Mouse (Mus musculus): ENCODE measurements around the gene Dmrt3. TPM values are rescaled to one million over a fixed set of nuclear protein-coding genes. Genes with fewer than 3 reads are reported as not detected.
A peak's percentile ranks its signal among the peaks of the same experiment; 100 is the strongest.

The Dmrt3 gene
- total and polyA plus RNA-seq, 2 experiments from 2014 or later: 0.06 to 0.93 TPM

DNA sequence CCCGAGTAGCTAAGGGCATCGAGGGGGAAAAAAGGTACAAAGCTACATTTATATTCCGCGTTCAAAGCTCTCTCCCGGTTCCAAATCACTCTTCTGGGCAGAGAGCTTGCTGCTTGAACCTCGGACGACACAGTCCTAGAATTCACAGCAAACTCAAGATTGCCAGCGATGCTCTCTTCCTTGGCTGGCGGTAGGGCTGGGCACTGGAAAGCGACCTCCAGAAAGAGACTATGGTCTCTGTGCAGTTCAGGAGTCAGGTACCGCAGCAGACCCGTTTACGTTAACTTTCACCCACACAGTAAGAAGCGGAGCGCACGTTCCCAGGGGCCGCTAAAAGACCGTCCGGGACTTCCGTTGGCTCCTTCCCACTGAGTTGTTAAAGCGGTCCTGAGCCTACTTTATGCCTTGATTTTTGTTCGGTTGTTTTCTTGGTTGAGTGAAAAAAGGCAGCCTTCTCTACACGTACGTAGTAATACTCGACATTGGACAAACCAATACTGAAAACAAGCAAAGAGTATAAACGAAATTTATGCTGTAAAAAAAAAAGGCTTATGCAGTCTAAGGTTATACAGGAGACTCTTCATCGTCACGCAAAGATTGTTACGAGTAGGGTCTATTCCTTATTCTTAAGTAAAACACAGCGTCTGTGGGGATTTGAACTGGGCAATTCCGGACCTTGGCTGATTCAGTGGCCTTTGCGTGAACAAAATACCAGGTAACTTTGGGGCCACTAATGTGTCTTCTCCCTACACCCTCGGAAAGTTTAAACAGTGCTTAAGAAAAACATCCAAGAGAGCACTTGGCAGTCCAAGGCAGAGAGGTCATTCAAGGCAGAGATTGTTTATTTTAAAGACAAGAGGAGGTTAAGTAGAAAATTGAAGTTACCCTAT lies 895 bp upstream of the Dmrt3 start:
- Histone ChIP-seq H3K4me1 (ENCODE audit: insufficient read depth, low read length) (peaks cover 5% of the 10 kb centered on the region; the same call in 1 of the 2 replicates), H3K9me3 (ENCODE audit: low read length) (no peaks in the 10 kb centered on the region), H3K4me3 (ENCODE audit: low read depth, low read length) (no peak overlapping the region), H3K36me3 (ENCODE audit: insufficient read depth, low read length) (no peaks in the 10 kb centered on the region), H3K9ac (replicated peaks; ENCODE audit: low read length, poor library complexity, severe bottlenecking) (no peak overlapping the region), H3K27me3 (ENCODE audit: insufficient read depth, low read length) (peaks cover 72% of the 10 kb centered on the region), H3K27ac (ENCODE audit: low read depth, low read length) (no peak overlapping the region), H3K4me2 (ENCODE audit: low read depth, low read length, poor library complexity, severe bottlenecking) (no peak overlapping the region)
- TF ChIP-seq CTCF (IDR thresholded peaks at IDR 0.05): no peak
- no peak for DNase-seq (ENCODE audit: low spot score)
- ATAC-seq (ENCODE audit: low FRiP score): no peak
- WGBS: under 1% methylated on average over 33 of the region's 33 CpGs

DNA sequence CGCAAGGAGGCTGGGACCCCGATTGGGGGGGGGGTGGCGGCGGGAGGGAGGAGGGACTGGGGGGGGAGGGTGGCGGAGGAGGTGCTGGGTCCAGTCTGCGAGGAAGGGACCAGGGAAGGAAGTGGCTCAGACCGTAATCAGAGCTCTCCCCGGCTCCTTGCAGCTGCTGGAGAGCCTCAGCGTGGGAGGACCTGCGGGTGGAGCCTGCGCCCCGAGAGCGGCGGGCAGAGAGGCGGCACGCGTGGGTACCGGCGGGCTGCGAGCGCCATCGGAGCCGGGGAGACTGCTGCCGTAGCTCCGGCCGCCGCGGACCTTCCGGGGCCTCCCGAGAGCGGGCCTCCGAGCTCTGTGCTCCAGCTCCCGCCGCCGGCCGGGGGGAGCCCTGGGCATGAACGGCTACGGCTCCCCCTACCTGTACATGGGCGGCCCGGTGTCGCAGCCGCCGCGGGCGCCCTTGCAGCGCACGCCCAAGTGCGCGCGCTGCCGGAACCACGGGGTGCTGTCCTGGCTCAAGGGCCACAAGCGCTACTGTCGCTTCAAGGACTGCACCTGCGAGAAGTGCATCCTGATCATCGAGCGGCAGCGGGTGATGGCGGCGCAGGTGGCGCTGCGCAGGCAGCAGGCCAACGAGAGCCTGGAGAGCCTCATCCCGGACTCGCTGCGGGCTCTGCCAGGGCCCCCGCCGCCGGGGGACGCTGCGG lies 460 bp downstream of the Dmrt3 start:
- H3K9ac ChIP-seq (replicated peaks; ENCODE audit: low read length, poor library complexity, severe bottlenecking): no peak overlapping the region
- peak overlapping the region; percentile 32 for H3K4me2 ChIP-seq (ENCODE audit: low read depth, low read length, poor library complexity, severe bottlenecking)
- peaks cover 81% of the 10 kb centered on the region for H3K27me3 ChIP-seq (ENCODE audit: insufficient read depth, low read length)
- H3K9me3 ChIP-seq (ENCODE audit: low read length): no peaks in the 10 kb centered on the region
- no peak for TF ChIP-seq CTCF (IDR thresholded peaks at IDR 0.05)
- peak overlapping the region; percentile 18 for H3K4me3 ChIP-seq (ENCODE audit: low read depth, low read length)
- H3K4me1 ChIP-seq (ENCODE audit: insufficient read depth, low read length): peaks cover 5% of the 10 kb centered on the region; the same call in 1 of the 2 replicates
- H3K27ac ChIP-seq (ENCODE audit: low read depth, low read length): no peak overlapping the region
- H3K36me3 ChIP-seq (ENCODE audit: insufficient read depth, low read length): no peaks in the 10 kb centered on the region
- ATAC-seq (ENCODE audit: low FRiP score) (peak; percentile 51), DNase-seq (ENCODE audit: low spot score) (no peak)
- WGBS: under 1% methylated on average over 39 of the region's 71 CpGs

DNA sequence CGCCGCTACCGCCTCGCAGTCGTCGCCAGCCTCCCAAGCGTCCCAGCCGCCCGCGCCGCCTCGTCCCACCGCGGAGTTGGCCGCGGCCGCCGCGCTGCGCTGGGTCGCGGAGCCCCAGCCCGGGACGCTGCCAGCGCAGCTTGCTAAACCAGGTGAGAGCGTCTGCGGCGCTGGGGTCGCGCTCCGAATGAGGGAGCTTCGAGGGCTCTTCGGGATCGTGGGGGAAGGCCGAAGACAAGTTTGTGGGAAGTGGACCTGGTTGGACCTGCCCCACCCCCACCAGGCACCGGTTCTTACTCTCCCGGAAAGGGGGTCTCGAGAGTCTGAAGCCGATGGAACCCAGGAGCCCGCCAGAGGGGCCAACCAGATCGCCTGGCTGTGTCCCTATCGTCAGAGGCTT lies 1.0 kb downstream of the Dmrt3 start:
- Histone ChIP-seq H3K27ac (ENCODE audit: low read depth, low read length) (no peak overlapping the region), H3K27me3 (ENCODE audit: insufficient read depth, low read length) (peaks cover 81% of the 10 kb centered on the region), H3K9ac (replicated peaks; ENCODE audit: low read length, poor library complexity, severe bottlenecking) (no peak overlapping the region), H3K4me3 (ENCODE audit: low read depth, low read length) (peak overlapping the region; percentile 18; the same call in 1 of the 2 replicates), H3K4me2 (ENCODE audit: low read depth, low read length, poor library complexity, severe bottlenecking) (peak overlapping the region; percentile 32), H3K36me3 (ENCODE audit: insufficient read depth, low read length) (no peaks in the 10 kb centered on the region), H3K4me1 (ENCODE audit: insufficient read depth, low read length) (peaks cover 5% of the 10 kb centered on the region; the same call in 1 of the 2 replicates), H3K9me3 (ENCODE audit: low read length) (no peaks in the 10 kb centered on the region)
- no peak for TF ChIP-seq CTCF (IDR thresholded peaks at IDR 0.05)
- no peak for DNase-seq (ENCODE audit: low spot score)
- ATAC-seq (ENCODE audit: low FRiP score): no peak; the same call in 1 of the 2 replicates
- under 1% methylated on average over 39 of the region's 42 CpGs for WGBS

DNA sequence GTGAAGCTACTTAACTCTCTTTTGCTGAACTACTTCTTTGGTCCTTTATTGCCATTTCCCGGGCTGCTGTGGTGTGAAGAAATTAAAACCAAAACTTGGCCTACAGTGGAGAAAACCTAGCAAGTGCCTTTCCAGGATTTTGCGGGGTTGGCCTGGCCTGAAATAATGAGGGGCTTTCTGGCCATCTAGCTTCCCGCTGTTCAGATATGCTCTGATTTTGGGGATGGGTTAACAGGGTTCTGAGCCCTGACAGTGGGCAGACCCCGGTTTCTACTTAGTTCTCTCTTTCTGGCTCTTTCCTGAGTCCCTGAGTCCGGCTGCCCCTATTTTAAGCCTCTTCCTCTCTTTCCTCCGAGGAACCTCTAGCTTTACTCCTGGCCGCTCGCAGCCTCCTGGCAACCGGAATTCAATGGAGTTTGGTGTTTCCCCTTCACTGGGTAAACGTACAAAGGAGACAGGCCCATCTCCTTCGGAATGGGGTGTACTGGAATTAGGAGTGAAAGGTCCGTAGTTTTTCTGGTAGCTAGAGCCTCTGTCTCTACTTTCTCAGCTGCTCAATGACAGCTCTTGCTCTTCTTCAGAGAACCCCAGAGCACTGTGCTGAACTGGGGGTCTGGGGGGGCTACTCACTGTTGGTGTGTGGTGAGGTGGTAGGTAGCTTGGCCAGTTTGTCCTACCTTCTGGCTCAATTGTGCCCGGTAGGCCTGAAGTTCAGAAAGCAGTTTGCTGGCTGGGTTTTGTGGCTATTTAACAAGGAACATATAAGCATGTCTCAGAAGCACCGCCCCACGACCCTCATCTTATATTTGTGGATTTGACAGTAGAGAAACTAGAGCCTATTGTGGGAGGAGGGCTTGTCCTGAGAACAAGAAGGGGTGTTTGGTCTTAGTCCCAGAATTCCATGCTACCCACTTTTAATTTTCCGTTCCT lies 2.0 kb downstream of the Dmrt3 start:
- peaks cover 5% of the 10 kb centered on the region; the same call in 1 of the 2 replicates for H3K4me1 ChIP-seq (ENCODE audit: insufficient read depth, low read length)
- H3K4me2 ChIP-seq (ENCODE audit: low read depth, low read length, poor library complexity, severe bottlenecking): no peak overlapping the region
- TF ChIP-seq CTCF (IDR thresholded peaks at IDR 0.05): no peak
- H3K4me3 ChIP-seq (ENCODE audit: low read depth, low read length): no peak overlapping the region
- no peak overlapping the region for H3K9ac ChIP-seq (replicated peaks; ENCODE audit: low read length, poor library complexity, severe bottlenecking)
- no peak overlapping the region for H3K27ac ChIP-seq (ENCODE audit: low read depth, low read length)
- DNase-seq (ENCODE audit: low spot score): no peak
- no peaks in the 10 kb centered on the region for H3K36me3 ChIP-seq (ENCODE audit: insufficient read depth, low read length)
- WGBS: 6% methylated on average over 16 of the region's 16 CpGs
- H3K27me3 ChIP-seq (ENCODE audit: insufficient read depth, low read length): peaks cover 81% of the 10 kb centered on the region
- H3K9me3 ChIP-seq (ENCODE audit: low read length): no peaks in the 10 kb centered on the region
- no peak for ATAC-seq (ENCODE audit: low FRiP score)

DNA sequence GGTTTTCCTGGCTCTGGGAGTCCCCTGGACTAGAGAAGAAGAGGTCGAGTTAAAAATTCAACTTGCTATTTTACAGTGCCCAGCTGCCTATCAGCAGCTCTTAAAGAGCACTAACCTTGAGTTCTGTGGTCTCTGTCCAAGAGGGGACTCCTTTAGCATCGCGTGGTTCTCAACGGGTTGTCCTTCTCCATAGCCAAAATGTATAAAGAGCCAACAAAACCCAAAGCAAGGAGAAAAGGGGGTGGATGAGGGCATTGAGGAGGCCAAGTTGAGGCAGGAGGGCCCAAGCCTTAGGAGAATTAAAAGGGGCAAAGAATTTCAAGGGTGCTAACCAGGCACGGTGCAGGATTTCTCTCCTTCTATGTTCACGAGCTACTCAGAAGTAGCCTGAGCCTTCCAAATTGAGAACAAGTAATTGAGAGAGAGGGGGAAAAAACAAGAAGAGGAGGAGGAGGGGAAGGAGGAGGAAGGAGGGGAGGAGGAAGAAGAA lies 2.8 kb downstream of the Dmrt3 start:
- no peak for DNase-seq (ENCODE audit: low spot score)
- Histone ChIP-seq H3K27ac (ENCODE audit: low read depth, low read length) (no peak overlapping the region), H3K9me3 (ENCODE audit: low read length) (no peaks in the 10 kb centered on the region), H3K4me1 (ENCODE audit: insufficient read depth, low read length) (peaks cover 5% of the 10 kb centered on the region; the same call in 1 of the 2 replicates), H3K27me3 (ENCODE audit: insufficient read depth, low read length) (peaks cover 76% of the 10 kb centered on the region), H3K4me3 (ENCODE audit: low read depth, low read length) (no peak overlapping the region), H3K4me2 (ENCODE audit: low read depth, low read length, poor library complexity, severe bottlenecking) (no peak overlapping the region), H3K9ac (replicated peaks; ENCODE audit: low read length, poor library complexity, severe bottlenecking) (no peak overlapping the region), H3K36me3 (ENCODE audit: insufficient read depth, low read length) (no peaks in the 10 kb centered on the region)
- 6% methylated on average over 6 of the region's 6 CpGs for WGBS
- TF ChIP-seq CTCF (IDR thresholded peaks at IDR 0.05): no peak
- ATAC-seq (ENCODE audit: low FRiP score): no peak
